Mouse (Mus musculus) C2C12 (cell line): Measurements from ENCODE around the gene Wdtc1. TPM values are rescaled to one million over a fixed set of nuclear protein-coding genes. Genes with fewer than 3 reads are reported as not detected.

Experiments used
- H3K27me3 ChIP-seq: one replicate; pipeline ENCODE4 v1.6.1; 2011; ENCODE audit not compliant: control insufficient read depth, insufficient read depth, insufficient read length
- H3K36me3 ChIP-seq: one replicate; pipeline ENCODE4 v1.6.1; 2011; ENCODE audit not compliant: control insufficient read depth, insufficient read depth
- H3K4me3 ChIP-seq: one replicate; pipeline ENCODE4 v1.5.1; 2011; ENCODE audit warnings: mild to moderate bottlenecking, control low read depth; ENCODE audit not compliant: poor library complexity, insufficient read depth, severe bottlenecking
- H3K79me2 ChIP-seq: one replicate; pipeline ENCODE4 v1.6.1; 2011; ENCODE audit not compliant: control insufficient read depth, insufficient read depth
- H3K79me3 ChIP-seq: one replicate; pipeline ENCODE4 v1.6.1; 2011; ENCODE audit warnings: low read depth, control low read depth
- H3ac ChIP-seq: one replicate; pipeline ENCODE3; 2011; ENCODE audit warnings: low read depth; ENCODE audit not compliant: control insufficient read depth, insufficient read length
- CEBPB ChIP-seq: IDR thresholded peaks from one replicate; pipeline ENCODE4 v1.6.1; 2011; ENCODE audit warnings: low read depth, mild to moderate bottlenecking, control low read depth, moderate library complexity
- CTCF ChIP-seq: IDR thresholded peaks from one replicate; pipeline ENCODE4 v1.5.1; 2011; ENCODE audit not compliant: control insufficient read depth, insufficient read depth, insufficient read length
- FOSL1 ChIP-seq: IDR thresholded peaks from one replicate; pipeline ENCODE4 v1.8.0; 2011; ENCODE audit warnings: mild to moderate bottlenecking, low read length; ENCODE audit not compliant: poor library complexity, insufficient read depth, severe bottlenecking
- MAX ChIP-seq: IDR thresholded peaks from one replicate; pipeline ENCODE4 v1.6.1; 2011; ENCODE audit warnings: mild to moderate bottlenecking, control low read depth
- MYOD1 ChIP-seq: IDR thresholded peaks from one replicate; pipeline ENCODE4 v1.6.1; 2011; ENCODE audit warnings: low read depth; ENCODE audit not compliant: control insufficient read depth, insufficient read length
- MYOG ChIP-seq: IDR thresholded peaks from one replicate; pipeline ENCODE4 v1.6.1; 2011; ENCODE audit not compliant: control insufficient read depth, insufficient read length; ENCODE audit errors: extremely low read depth
- USF1 ChIP-seq: IDR thresholded peaks from one replicate; pipeline ENCODE4 v1.6.1; 2011; ENCODE audit warnings: low read depth, mild to moderate bottlenecking, control low read depth, moderate library complexity
- polyA plus RNA-seq: library from polyadenylated mRNA; unstranded; fragments of >200 nt; fragmentation: generic; extraction: Trizol; gene quantifications from one replicate; pipeline ENCODE4 v1.2.1, GENCODE M21; 2012; ENCODE audit warnings: missing spikeins

The Wdtc1 gene
- polyA plus RNA-seq, 1 experiment, result 19.6 TPM

DNA sequence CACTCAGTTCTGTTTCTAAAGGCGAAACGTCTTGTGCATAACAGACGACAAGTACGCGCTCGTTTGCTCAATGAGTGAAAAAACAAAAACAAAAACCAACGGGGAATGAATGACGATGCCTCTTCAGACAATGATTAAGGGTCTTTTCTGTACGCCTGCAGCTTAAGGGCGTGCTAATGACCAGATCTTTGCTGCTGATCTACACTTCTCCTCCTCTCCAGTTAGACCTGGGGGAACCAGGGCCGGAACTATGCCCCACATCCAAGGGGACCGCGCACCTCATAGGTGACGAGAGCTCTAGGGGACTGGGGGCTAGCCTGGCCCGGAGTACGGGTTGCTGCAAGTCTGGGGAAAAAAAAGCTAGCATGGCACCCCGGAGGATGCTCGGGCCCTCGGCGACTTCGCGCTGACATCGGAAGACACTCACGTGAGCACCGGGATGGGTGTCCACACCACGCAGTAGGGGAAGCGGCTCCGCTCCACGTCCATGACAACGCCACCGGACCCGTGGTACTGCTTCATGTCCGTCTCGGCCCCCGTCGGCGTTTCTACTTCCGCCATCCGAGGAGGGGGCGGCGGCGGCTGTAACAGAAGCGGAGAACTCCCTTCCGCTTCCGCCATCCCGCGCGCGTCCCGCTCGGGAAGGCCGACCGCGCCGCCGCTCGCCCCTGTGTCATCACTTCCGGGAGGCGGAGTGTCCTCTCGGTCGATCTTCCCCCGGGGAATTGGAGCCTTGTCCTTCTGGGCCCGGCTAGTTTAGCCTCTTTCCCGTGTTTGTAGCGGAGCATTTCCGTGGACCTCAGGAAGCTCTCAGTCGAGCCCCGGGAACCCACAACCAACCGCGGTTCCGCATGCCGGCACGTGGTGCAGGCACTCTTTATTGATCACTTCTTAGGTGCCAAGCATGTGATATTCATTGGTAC is 75.9 kb downstream of the Wdtc1 start, which contains the start of gene Tmem222:
Gene Tmem222 (minus strand): TSS at position 689 of the 923 bp plus-strand sequence.
- peak within 1 kb of the TSS; percentile 99 for H3K4me3 ChIP-seq
- peaks cover 52% of the 10 kb centered on the region for H3K79me2 ChIP-seq
- H3K79me3 ChIP-seq, result peaks cover 38% of the 10 kb centered on the region
- H3K27me3 ChIP-seq, result no peaks in the 10 kb centered on the region
- H3ac ChIP-seq, result peak within 1 kb of the TSS; percentile 91
- H3K36me3 ChIP-seq, result no peaks in the 10 kb centered on the region
- no peak for TF ChIP-seq CEBPB
- no peak for TF ChIP-seq USF1
- TF ChIP-seq MAX, result peak; percentile 38

DNA sequence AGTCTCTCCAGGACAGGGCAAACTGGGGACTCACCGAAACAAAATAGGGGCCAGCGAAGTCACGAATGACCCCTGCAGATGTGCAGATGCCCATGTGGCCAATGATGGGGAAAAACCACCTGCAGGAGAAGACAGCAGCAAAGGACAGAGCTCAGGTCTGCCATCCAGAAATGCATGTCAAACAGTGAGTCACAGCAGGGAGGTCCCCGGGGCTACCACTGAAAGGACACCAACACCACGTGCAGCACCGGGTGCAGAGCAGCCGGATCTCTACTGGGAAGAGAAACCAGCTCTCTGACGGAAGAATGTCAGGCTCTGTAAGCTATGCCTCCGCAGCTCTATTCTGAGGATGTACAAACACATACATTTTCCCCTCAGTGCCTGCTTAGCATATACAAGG is 82.4 kb downstream of the Wdtc1 start:
- TF ChIP-seq MYOG (no peak), CTCF (no peak), MAX (no peak), CEBPB (no peak), MYOD1 (no peak)
- no peak overlapping the region for H3K4me3 ChIP-seq
- H3ac ChIP-seq, result no peak overlapping the region
- peaks cover 66% of the 10 kb centered on the region for H3K79me2 ChIP-seq
- H3K36me3 ChIP-seq, result peaks cover 31% of the 10 kb centered on the region
- no peaks in the 10 kb centered on the region for H3K27me3 ChIP-seq
- H3K79me3 ChIP-seq, result peaks cover 27% of the 10 kb centered on the region

DNA sequence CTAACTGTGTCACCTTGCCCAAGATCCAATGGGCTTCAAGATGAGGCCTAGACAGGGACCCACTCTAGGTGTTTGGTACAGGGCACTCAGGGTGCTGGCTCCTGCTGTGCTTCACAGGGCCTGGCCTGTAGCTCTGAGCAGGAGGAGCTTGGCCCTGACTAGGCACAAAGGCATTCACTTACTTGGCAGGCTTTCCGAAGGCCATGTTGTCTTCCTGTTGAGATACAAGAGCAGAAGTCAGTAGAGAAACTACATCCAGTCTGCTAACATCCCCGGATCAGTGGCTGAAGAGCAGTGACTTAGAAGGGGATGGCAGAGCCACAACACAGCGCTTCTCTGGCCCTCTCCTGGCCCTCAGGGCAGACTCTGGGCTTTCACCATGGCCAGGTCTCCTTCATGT is 83.7 kb downstream of the Wdtc1 start:
- Histone ChIP-seq H3K79me2 (peaks cover 53% of the 10 kb centered on the region), H3K27me3 (no peaks in the 10 kb centered on the region), H3K36me3 (peaks cover 38% of the 10 kb centered on the region), H3K79me3 (peaks cover 14% of the 10 kb centered on the region), H3ac (no peak overlapping the region), H3K4me3 (no peak overlapping the region)
- TF ChIP-seq MYOG, result no peak
- no peak for TF ChIP-seq MAX
- no peak for TF ChIP-seq CEBPB
- no peak for TF ChIP-seq USF1
- TF ChIP-seq FOSL1, result no peak
- no peak for TF ChIP-seq MYOD1
- TF ChIP-seq CTCF, result no peak

DNA sequence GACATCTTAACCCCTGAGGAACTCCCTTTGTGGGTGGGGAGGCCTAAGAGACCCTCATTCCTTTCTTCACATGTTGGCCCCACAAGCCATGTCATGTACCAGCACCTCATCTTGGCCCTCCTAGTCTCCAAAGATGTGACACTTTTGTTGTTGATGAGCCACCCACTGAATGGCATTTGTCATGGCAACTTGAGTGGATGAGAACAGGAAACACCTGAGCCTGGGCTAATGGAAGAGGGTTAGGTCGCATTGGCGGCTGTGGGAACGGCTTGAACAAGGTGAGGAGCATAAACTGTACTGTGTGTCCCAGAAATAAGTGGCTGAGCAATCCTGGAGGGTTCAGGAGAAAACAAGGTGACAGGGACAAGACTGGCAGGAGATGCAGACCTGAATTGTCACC is 84.3 kb downstream of the Wdtc1 start:
- TF ChIP-seq MYOD1 (no peak), CEBPB (no peak), FOSL1 (no peak), USF1 (no peak), CTCF (no peak), MAX (no peak), MYOG (no peak)
- Histone ChIP-seq H3K4me3 (no peak overlapping the region), H3K36me3 (peaks cover 38% of the 10 kb centered on the region), H3ac (no peak overlapping the region), H3K79me2 (peaks cover 46% of the 10 kb centered on the region), H3K27me3 (no peaks in the 10 kb centered on the region), H3K79me3 (peaks cover 10% of the 10 kb centered on the region)

DNA sequence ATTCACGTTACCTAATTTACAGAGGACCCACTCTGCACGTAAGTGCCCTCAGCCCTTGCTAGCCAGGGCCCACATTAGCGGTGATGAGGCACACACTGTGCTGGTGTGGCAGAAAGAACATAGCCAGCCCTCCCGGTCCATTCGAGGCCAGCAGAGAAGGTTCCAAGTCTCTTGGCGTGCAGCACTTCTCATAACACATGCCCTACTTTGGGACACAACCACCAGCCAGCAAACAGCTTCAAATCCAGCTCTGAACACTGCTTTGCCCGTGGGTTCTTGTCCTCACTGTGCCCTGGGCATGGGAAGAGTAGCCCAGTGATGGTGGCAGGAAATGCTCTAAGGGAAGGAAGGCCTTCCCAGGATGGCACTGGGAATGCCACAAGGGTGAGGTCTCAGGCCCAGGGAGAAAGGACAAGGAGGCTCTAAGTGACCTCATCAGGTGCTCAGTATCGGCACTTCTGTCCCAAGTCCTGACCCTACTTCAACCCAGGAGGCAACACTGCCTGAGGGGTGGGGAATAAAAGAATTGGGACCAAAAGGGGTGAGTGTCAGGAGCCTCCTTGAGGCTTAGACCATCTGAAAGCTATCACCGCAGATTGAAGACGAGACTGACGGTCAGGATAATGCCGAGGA is 86.9 kb downstream of the Wdtc1 start:
- peaks cover under 1% of the 10 kb centered on the region for H3K79me3 ChIP-seq
- no peak for TF ChIP-seq MYOG
- no peak for TF ChIP-seq CEBPB
- no peak for TF ChIP-seq MYOD1
- TF ChIP-seq CTCF, result no peak
- no peak for TF ChIP-seq USF1
- no peak for TF ChIP-seq MAX
- TF ChIP-seq FOSL1, result no peak
- no peaks in the 10 kb centered on the region for H3K27me3 ChIP-seq
- no peak overlapping the region for H3K4me3 ChIP-seq
- H3ac ChIP-seq, result no peak overlapping the region
- H3K79me2 ChIP-seq, result peaks cover 21% of the 10 kb centered on the region
- H3K36me3 ChIP-seq, result peaks cover 38% of the 10 kb centered on the region
